Mouse (Mus musculus): Measurements from ENCODE around the gene Dpp8.
"Not testable (repeated sequence)": the region's sequence is repeated elsewhere in the genome, so short reads cannot be mapped to it uniquely, and the experiment has no call there.

The Dpp8 gene

DNA sequence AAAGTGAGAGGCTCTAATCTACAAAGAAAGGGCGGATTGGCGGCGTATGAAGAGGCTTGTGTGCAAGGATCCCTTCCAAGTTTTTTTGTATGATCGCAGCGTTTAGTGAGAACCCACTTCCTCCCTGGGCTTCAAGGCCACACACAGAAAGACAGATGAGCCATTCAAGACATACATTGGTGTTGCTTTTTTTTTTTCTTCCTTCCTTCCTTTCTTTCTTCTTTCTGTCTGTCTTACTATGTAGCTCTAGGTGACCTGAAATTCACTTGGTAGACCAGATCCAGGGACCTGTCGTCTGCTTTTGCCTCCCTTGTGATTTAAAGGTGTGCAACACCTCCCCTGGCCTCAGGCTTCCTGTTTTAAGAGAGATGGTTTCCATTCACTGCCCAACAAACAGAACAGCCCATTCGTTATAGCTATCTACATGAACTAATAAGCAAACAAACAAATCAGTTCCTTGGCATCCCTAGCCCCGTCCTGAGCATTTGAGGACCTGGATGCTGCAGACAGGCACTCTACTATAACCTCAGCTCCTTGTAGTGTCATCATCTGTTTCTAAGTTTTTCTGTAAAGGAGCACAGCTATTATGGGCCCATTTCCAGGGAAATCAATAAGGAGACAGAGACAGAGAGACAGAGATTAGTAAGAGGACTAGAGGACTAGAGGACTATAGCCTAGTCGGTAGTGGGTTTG is 10.2 kb upstream of the Dpp8 start:
- no peak for DNase-seq

GRCm38 (mm10) chr9:65022580-65023135 is 9.6 kb upstream of the Dpp8 start:
- DNase-seq = no peak

- no peak for DNase-seq
Observed at GRCm38 (mm10) chr9:65023447-65023846, 8.8 kb upstream of the Dpp8 start.

DNA sequence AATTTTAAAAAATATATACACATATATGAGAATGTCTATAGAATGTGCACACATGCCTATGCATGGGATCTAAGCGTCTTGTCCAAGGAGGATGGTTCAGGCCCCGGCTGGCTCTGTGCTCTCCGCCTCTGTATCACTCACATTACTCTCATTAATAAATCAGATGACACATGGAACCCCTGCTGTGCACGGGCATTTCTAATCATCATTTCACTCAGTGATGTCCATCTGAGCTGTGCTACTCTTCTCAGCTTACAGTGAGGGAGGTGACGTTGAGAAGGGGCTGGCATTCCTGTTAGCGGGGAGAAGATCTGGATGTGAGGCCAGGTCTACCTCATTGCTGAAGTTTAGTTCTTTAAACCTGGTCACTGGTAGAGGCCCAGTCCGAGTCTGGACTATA is 5.0 kb upstream of the Dpp8 start:
- no peak for DNase-seq

DNA sequence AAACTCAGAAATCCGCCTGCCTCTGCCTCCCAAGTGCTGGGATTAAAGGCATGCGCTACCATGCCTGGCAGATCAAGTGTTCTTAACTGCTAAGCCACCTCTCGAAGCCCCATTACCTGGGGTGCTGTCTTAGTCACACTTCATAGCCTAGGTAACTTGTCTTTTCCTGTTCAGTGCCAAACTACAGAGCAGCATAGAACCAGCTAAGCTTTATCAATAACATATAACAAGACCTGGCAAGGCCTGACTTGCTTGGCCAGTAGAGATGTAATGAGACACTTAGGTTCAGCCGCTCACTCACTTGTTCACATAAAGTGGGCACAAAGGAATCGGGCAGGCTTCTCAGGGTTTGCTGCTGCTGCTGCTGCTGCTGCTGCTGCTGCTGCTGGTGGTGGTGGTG is 3.9 kb upstream of the Dpp8 start:
- DNase-seq = no peak

DNA sequence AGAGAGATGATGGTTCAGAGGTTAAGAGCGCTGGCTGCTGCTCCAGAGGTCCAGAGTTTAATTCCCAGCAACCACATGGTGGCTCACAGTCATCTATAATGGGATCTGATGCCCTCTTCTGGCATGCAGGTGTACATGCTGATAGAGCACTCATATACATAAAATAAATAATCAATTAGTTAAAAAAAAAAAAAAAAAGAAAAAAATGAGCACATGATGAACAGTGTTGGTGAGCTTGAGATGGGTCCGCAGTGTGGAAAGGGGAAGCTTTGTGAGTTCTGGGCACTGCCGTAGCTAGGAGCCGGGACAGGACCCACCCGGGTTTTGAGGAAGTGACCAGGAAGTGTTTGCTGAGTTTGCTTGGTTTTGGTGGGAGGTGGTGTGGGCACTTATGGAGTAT is 859 bp upstream of the Dpp8 start:
- DNase-seq = not testable (repeated sequence)

- DNase-seq = no peak
Observed at GRCm38 (mm10) chr9:65031894-65032268, 333 bp upstream of the Dpp8 start.

DNA sequence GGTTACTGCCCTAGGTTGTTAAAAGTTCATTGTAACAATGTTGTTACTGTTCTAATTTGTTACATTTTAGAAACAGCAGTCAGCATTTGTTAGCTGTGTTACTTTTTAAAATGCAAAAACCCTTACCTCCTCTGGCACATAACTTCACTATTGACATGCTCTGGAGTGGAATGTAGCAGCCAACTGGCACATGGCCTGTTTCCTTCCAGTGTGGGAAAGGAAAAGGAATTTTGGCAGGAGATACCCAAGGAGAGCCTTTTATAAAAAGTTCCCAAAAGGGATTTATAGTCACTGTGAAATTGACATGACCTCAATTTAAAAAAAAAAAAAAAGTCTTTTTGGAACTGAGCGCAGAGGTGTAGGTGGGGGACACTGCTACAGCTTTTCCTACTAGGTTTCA is 4.2 kb downstream of the Dpp8 start:
- no peak for DNase-seq

GRCm38 (mm10) chr9:65036861-65037260 is 4.6 kb downstream of the Dpp8 start:
- DNase-seq = no peak

DNA sequence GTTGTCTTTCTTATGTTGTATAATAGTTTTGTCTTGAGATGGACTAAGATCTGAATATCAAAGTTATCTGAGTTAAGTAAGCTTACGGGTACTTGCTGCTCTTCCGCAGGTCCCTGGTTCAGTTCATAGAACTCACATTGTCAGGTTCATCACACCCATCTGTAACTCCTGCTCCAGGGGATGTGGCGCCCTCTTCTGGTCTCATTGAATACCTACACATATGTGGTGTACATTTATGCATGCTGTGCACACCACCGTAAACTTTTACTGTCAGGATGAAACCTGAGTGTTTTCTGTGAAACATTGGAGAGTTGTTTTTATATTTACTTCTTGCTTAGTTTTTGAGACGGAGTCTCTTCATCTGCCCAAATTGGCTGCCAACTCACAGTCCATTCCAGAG is 9.2 kb downstream of the Dpp8 start:
- no peak for DNase-seq

DNA sequence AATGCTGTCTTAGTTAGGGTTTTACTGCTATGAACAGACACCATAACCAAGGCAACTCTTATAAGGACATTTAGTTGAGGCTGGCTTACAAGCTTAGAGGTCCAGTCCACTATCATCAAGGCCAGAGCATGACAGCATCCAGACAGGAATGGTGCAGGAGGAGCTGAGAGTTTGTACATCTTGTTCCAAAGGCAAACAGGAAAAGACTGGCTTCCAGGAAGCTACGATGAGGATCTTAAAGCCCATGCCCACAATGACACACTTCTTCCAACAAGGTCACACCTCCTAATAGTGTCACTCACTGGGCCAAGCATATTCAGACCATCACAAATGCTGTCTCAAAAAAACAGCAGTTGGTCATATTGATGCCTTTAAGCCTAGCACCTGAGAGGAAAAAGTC is 14.8 kb downstream of the Dpp8 start:
- DNase-seq = no peak

GRCm38 (mm10) chr9:65049422-65049821 is 17.2 kb downstream of the Dpp8 start:
- DNase-seq = no peak

DNA sequence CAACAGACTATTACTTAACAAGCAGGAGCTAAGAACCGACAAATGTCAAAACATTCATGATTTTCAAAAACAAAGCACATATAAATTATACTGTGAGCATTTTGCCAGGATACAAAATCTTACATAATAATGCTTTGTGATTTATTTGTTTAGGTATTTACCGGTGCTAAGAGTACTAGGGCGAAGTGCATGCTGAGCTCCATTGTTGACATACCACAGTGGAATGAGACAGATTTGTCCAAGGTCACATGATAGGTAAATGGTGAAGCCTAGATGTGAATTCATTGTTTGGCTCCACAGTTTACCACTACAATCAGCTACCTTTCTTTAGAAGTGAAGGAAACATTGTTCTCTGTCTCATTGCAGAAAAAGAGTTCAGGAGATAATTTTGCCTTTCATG is 18.8 kb downstream of the Dpp8 start:
- DNase-seq = no peak

GRCm38 (mm10) chr9:65064251-65064650 is 32.0 kb downstream of the Dpp8 start:
- no peak for DNase-seq

DNA sequence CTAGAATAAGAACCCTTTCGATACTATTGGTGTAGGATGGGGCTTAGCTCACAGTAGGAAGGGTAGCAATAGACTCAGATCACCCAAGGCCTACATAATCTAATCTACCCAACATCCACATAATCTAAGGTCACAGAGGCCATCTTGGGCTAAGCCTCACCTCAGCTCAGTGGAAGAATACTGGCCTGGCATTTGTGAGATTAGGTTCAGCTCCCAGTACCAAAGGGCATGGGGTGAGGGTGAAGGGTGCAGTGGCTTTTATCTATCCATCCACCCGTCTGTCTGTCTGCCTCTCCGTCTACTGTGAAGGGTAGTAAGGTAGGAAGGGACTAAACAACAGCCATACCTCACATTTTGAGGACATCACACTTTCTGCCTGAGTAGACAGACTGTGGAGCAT is 38.4 kb downstream of the Dpp8 start:
- DNase-seq = no peak

- DNase-seq = no peak
Observed at GRCm38 (mm10) chr9:65073555-65073954, 41.3 kb downstream of the Dpp8 start.

DNA sequence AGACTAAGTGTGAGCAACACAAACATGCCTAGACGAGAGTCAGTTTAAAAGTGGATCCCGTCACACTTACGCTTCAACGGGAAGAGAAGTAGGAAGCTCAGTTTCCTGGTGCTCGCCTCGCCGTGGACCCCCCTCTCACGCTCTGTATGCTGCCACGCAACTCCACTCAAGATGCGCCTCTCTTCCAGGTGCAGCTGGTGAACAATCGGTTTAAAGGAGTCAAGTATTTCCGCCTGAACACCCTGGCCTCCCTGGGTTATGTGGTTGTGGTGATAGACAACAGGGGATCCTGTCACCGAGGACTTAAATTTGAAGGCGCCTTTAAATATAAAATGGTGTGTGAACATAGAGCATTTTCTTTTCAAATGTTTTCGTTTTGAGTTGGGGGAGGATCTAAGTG is 42.0 kb downstream of the Dpp8 start:
- DNase-seq = no peak

DNA sequence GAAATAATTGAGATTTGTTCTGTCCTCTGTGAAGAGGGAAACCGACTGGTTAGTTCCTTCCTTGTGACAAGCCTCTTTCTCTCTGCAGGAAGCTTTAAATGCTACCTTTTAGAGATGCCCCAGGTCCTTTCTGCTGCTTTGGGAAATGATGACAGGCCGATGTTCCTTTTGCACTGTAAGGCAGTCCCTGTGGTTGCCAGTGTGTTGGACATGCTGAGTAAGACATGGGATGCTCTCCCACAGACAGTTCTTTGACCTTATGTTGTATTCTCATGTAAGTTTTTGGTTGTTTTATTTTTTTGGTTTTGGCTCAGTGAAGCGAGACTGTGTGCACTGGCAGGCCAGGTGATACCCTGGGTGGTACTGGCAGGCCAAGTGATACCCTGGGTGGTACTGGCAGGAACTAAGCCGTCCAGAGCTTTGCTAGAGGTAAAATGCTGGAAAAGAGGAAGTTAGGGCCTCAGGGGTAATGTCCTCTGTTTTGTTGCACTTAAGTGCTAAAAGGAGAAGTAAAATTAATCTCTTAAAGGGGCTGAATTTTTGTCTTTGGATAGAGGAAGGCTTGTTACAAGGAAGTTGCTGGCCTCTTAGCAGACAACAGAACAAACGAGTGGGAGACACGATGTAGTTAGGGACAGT is 42.8 kb downstream of the Dpp8 start:
- no peak for DNase-seq

DNA sequence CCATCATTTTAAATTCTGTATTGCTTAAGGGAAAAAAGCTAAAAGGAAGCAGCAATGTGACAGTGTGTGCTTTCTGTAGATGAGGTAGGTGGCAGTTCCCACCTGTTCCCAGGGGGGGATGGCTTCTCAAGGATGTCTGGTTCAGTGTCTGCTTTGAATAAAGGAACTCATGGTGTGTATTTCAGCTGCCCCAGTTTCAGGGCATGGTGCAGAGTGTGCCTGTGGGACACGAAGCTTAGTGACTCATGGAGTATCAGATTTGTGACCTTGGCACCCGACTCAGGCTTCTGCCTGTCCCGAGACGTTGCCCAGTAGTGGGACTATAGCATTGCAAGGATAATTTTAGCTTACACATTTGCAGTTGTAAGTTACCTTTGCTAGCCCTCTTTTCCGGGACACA is 45.3 kb downstream of the Dpp8 start:
- DNase-seq = no peak

GRCm38 (mm10) chr9:65080141-65080540 is 47.9 kb downstream of the Dpp8 start:
- DNase-seq = not testable (repeated sequence)

GRCm38 (mm10) chr9:65083075-65083765 is 51.0 kb downstream of the Dpp8 start:
- DNase-seq = no peak

DNA sequence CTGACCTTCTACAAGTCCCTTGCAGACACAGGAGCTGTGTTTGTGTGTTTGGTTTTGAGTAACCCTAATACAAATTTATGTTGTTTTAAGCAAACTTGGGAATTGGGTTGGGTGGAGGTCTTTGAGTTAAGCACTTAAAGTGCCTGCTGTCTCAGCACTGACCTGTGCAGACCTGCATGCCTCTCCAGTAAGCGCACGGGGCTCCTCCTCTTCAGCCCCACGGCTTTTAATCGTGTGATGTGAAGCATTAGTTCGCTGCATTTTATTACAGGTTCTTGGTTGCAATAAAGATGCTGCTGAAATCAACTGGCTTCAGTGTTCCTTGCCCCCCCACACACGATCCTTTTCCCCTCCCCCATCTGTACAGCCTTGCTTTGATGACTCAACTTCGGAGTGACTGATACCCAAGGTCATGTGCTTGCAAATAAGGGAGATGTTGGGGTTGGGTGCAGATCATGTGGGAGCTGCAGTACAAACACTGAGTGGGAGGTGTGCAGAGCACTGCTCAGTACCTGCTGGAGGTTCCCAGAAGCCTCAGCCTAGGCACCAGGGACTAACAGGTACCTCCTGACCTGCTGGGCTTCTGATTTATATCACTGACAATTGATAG is 52.1 kb downstream of the Dpp8 start:
- DNase-seq = no peak

GRCm38 (mm10) chr9:65085270-65085669 is 53.1 kb downstream of the Dpp8 start:
- no peak for DNase-seq

- no peak for DNase-seq
Observed at GRCm38 (mm10) chr9:65086801-65087200, 54.6 kb downstream of the Dpp8 start.

Measured in cerebellum, adult 11-12 months (tissue).